Mouse (Mus musculus): Measurements from ENCODE around the gene Sh3bp2.
"Not testable (repeated sequence)": the region's sequence is repeated elsewhere in the genome, so short reads cannot be mapped to it uniquely, and the experiment has no call there.

The Sh3bp2 gene

DNA sequence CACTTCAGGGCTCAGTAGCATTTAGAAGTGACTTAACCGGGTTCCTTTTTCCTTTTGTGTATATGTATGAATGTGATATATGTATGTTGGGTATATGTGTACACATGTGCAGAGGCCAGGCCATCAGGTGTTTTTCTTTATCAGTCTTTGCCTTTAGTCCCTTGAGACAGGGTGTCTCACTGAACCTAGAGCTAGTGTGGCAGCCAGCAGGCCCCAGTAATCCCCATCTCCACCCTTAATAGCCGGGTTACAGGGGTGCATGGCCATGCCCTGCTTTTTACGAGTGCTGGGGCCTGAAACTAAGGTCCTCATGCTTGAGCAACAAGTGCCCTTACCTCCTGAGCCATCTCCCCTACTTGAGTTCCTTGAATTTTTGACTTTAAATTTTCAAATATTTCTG lies 45.9 kb downstream of the Sh3bp2 start:
- no peak for DNase-seq (ENCODE audit: low spot score in 2 of 2)

DNA sequence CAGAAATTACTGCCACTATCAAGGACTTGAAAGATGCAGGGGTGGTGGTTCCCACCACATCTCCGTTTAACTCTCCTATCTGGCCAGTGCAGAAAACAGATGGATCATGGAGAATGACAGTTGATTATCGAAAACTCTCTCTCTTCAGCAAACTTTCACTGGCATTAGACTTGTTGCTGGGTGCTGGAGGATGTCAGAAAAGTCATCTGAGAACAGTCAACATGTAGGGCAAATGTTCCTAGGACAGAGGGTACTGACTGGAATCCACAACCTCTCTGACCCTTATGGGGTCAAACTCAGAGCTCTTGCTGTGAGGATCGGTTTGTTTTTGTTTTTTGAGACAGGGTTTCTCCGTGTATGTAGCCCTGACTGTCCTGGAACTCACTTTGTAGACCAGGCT lies 46.9 kb downstream of the Sh3bp2 start:
- DNase-seq (ENCODE audit: low spot score in 2 of 2) = not testable (repeated sequence)

DNA sequence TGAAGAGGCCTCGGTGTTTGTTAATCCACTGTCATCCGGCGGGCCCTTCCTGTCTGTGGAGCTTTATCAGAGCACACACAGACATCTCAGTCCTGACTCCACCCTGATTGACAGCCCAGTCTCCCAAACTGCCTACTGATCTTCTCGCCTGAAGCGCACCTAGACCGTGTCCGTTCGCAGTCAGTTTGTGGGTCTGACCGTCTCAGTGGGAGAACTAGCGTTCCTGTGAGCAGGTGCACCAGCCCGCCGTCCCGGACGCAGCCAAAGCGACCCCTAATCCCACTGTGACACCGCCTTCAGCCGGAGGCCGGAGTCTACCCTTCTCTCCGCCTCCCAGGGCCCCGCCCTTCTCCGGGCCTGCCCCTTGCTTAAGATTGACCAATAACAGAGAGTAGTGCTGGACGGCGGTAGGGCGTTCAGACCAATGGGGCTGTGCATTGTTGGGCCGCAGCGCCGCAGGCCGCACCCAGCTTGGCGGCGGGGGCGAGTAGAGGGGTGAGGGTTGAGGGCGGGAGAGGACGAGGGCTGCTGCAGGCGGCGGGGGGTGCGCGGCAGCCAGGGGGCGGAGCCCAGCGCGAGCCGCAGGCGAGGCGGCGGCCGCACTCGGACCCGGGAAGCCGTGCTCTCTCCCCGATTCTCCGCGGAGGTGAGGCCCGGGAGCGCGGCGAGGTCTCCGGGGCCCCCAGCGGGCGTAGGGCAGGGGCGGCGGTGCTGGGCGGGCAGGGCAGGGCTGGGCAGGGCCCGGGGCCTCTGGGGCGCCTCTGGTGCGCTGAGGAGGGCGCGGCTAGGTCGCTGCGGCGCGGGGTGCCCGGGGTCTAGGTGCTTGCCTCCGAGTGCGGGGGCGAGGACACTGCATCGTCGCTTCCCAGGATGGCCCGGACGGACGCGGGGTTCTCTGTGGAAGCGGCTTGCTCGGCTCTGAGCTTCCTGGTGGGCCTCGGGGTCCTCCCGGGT lies 47.9 kb downstream of the Sh3bp2 start, which contains the start of gene Add1:
TSS of gene Add1 (plus strand) at position 397 of the 954 bp plus-strand sequence.
- peak; percentile 96 to 97 for DNase-seq (ENCODE audit: low spot score in 2 of 2)

DNA sequence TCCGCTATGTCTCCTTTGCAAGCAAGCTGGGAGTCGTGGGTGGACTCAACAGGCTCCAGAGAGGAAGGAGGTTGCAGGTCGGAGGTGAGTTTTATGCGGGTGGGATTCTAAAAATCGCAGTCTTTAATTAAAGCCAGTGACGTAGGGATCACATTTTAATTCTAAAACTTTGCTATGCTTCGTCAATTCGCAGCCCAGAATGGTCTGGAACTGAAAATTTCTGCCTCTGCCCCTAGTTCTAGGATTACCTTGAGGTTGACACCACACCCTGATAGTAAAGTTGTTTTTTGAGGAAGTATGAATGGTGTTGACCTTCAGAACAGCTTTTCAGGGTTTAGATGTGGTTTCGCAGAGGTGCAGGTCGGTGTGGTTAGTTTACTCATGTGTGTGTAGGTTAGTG lies 49.1 kb downstream of the Sh3bp2 start:
- no peak for DNase-seq (ENCODE audit: low spot score in 2 of 2)

DNA sequence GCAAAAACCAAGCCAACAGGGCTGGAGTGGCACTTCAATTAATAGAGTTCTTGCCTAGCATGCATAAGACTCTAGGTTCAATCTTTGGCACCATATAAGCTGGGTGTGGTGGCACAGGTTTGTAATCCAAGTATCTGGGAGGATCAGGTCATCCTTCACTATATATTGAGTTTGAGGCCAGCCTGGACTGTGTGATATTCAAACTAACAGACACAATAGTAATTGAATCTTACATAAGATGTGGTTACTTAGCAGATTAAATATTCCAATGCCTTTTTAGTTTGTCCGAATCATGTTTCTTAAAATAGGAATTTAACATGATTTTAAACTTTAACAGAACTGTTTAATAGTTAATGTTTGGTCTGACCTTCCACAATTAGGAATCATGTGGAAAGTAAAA lies 50.6 kb downstream of the Sh3bp2 start:
- no peak for DNase-seq (ENCODE audit: low spot score in 2 of 2)

DNA sequence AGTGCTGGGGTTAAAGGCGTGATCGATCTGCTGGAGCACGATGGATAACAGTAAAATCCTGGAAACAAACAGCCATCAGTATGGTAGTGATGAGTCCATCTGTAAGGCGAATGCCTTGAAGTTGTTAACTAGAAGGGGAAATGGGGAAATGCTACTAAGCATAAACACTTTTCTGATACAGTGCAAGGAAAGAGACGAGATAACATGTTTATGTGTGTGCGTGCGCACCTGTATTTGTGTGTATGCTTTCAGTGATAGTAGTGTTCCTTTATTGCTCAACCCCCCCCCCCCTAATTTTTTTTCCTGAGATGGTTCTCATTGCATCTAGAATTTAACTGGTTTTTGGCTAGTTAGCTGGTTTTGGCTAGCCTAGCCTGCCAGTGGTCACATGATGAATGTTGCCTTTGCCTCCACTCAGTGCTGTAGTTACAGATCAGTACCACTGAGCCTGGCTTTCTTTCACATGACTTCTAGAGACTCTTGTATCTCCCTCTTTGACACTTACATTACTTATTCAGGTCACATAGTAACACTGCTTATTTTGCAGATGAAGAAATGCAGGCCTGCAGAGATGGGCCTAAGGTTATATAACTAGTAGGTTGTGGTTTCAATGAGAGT lies 52.5 kb downstream of the Sh3bp2 start:
- DNase-seq (ENCODE audit: low spot score in 2 of 2) = no peak

DNA sequence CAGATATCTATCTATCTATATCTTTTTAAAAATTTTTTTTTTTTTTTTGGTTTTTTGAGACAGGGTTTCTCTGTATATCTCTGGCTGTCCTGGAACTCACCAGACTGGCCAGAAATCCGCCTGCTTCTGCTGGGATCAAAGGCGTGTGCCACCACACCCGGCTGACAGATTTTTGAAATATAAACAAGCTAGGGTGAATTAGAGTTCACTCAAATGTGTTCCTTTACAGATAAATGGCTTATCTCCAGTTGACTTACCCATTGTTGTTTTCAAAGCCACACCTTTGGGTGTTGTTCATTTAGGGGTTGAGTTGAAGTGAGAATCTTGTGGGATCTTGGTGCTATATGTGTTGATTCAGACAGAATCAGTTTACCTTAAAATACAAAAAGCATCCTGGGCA lies 53.7 kb downstream of the Sh3bp2 start:
- DNase-seq (ENCODE audit: low spot score in 2 of 2) = no peak

DNA sequence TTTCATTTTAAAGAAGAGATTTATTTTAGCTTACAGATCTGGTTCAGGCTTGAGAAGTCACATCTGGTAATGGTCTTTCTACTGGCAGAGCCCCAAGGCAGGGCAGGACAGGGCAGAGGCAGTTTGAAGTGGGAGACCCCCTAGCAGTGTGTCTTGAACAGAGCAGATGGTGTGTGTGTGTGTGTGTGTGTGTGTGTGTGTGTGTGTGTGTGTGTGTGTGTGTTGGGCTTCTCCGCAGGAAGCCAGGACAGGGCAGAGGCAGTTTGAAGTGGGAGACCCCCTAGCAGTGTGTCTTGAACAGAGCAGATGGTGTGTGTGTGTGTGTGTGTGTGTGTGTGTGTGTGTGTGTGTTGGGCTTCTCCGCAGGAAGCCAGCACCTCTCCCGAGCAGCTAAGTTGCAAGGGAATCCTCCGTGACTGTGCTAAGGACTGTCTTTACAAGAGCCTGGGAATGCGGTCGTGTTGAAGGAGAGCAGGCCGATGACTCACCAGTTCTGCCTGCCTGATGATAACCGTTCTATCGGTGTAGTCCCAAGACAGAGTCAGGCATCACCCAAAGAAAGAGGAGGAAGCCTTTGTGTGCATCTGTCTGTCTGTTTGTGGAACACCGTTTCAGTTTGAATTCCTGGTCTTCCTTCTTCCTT lies 56.2 kb downstream of the Sh3bp2 start:
- peak; percentile 23 to 31 for DNase-seq (ENCODE audit: low spot score in 2 of 2)

DNA sequence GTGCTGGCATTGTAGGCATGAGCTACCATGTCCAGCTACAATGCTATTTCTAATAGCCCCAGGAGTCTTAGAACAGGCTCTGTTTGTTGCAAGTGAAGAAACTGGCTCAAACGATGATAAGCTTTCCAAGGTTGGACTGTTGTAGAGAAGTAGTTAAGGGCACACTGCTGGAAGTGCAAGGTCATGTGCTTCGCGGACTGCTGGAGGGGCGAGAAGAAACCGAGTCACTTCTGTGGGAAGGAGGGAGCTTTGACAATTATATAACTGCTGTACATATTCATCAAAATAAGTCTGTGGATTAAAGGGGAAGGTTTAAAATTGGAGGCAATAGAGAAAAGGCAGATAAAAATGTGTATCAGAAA lies 56.7 kb downstream of the Sh3bp2 start:
- no peak for DNase-seq (ENCODE audit: low spot score in 2 of 2)

DNA sequence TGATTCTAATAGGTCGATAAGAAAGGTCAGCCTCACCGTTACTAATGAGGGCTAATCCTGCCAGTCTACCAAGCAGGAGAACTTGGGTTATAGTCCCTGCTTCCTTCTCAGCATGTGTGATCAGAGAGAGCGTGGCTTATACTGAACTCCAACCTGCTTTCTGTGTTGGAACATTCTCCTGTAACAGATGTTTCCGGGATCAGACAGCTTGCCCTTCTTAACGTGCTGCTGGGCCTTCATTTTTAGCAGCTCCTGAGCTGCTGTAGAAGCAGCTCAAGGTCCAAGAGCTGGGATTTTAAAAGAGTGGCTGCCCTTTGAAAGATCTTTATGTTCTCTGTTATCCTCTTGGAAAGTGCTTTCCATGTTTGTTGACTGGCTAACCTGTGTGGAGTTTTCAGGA lies 59.6 kb downstream of the Sh3bp2 start:
- DNase-seq (ENCODE audit: low spot score in 2 of 2) = no peak

DNA sequence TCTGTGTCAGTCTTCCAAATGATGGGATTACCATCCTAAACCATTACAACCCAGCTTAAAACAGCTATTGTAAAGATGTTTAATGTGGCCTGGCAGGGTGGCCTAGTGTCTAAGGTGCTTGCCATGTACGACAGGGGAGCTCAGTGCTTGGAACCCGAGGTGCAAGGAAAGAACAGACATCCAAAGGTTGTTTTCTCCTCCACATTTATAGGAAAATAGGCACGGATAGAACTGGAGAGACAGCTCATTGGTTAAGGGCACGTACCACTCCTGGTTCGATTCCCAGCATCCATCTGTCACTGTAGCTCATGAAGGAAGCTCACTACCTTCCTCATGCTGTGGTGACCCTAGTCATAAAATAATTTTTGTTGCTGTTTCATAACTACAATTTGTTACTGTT lies 62.2 kb downstream of the Sh3bp2 start:
- DNase-seq (ENCODE audit: low spot score in 2 of 2) = no peak

DNA sequence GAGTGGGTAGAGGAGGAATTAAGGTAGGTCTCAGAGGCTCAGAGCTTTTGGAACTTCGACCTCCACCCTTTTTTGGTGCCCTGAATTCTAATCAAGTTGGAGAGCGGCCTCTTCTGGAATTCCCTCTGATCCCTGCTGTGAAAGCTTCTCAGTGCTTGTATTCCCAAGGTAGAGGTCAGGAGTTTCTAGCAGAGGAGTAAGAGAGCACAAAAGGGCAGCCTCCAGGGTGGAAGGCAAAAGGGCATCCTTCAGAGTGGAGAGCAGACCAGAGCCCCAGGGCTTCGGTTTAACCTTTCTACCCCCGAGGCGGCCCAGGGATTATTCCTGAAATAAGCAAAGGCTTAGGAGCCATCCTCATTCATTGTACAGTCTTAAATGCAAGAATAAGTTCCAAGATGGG lies 64.4 kb downstream of the Sh3bp2 start:
- DNase-seq (ENCODE audit: low spot score in 2 of 2) = no peak

DNA sequence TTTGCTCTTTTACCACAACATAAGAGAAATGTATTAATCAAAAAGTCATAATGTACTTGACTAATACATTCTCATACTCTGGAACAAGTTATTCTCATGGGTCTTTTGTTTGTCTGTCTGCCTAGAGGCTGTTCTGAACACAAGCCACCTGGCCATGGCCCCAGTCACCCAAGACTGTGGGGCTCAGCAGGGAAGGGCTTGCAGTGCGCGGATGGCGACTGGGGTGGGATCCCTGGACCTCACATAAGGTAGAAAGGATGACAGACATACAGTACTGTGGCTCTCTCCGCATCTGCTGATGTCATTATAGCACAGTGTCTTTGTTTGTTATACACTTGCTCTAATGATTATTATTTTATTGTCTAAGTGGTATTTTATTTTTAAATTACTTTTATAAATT lies 65.1 kb downstream of the Sh3bp2 start:
- no peak for DNase-seq (ENCODE audit: low spot score in 2 of 2)

DNA sequence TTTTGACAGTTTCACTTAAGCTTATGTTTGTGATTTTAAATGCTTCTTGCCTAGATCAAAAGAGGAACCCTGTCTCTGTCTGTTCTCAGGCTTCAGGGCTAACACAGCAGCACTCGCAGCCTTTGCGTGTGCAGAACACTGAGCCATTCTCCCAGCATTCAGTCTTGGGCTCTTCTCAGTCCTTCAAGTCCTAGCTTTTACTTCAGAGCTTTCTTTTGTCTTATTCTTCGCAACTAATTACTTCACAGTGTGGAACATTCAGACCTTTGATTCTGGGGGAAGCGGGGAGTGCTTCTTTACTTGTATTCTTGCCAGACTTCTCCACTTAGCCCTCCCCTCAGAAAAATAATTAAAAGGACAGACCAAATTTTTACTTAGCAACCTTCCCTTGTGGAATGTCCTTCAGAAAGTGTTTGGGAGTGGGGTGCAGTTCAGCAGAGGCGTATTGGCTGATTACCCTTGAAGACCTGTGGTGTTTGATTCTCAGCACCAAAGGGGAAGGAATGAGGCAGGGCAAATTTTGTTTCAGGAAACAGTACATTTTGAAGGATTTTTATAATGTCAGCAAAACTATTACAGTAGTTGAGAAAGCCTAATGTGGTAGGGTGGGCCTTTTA lies 65.9 kb downstream of the Sh3bp2 start:
- no peak for DNase-seq (ENCODE audit: low spot score in 2 of 2)

DNA sequence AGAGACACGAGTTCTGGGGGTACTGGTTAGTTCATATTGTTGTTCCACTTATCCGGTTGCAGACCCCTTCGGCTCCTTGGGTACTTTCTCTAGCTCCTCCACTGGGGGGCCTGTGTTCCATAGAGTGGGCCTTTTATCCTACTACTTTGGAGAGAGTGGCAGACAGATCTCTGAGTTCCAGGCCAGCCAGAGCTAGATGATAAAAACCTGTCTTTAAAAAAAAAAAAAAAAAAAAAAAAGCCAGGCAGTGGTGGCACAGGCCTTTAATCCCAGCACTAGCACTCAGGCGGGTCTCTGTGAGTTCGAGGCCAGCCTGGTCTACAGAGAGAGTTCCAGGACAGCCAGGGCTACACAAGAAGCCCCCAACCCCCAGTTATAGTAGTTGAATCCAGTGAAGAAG lies 66.6 kb downstream of the Sh3bp2 start:
- not testable (repeated sequence) for DNase-seq (ENCODE audit: low spot score in 2 of 2)

DNA sequence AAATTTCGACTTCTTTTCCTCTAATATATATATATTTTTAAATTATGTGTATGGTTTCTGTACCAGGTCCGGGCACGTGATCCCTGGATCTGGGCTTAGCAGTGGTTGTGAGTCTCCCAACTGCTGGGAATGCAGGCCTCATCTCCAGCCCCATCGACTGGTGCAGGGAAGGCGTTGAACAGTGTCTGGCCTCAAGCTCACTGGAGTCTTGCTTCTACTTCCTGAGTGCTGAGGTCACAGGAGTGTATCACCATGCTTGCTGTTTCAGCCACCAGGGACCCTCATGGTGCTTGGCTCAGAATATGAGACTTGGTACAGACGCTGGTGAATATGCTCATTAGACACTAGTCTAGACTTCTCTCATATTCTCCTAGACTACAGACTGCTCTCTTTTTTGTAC lies 67.0 kb downstream of the Sh3bp2 start:
- DNase-seq (ENCODE audit: low spot score in 2 of 2) = no peak

DNA sequence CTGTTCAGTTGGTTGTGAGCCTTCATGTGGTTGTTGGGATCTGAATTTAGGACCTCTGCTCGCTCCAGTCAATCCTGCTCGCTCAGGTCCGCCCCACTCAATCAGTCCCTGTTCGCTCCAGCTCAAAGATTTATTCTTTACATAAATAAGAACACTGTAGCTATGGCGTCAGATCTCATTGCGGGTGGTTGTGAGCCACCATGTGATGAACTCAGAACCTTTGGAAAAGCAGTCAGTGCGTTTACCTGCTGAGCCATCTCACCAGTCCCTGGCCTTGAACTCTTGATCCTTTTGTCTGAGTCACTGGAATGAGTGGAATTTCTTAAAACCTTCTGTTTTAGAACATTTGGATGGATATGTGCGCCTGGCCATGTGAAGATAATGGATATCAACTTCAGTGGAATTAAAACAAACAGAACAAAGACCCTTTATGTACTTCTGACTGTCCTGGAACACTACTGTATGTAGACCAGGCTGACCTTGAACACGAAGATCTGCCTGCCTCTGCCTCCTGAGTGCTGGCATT lies 67.6 kb downstream of the Sh3bp2 start:
- no peak for DNase-seq (ENCODE audit: low spot score in 2 of 2)

DNA sequence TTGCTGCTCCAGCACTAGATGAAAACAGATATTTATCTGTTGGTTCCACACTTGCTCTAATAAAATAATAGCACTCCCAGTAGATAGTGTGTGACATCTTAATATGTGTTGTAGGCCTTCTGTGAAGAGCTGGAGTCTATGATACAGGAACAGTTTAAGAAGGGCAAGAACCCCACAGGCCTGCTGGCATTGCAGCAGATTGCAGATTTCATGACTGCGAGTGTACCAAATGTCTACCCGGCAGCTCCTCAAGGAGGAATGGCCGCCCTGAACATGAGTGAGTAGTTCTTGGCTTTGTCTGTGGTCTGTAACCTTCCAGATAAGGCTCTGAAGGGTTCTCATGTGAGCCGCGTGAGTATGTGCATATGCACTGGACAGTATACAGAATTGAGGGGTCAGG lies 78.9 kb downstream of the Sh3bp2 start:
- no peak for DNase-seq (ENCODE audit: low spot score in 2 of 2)

DNA sequence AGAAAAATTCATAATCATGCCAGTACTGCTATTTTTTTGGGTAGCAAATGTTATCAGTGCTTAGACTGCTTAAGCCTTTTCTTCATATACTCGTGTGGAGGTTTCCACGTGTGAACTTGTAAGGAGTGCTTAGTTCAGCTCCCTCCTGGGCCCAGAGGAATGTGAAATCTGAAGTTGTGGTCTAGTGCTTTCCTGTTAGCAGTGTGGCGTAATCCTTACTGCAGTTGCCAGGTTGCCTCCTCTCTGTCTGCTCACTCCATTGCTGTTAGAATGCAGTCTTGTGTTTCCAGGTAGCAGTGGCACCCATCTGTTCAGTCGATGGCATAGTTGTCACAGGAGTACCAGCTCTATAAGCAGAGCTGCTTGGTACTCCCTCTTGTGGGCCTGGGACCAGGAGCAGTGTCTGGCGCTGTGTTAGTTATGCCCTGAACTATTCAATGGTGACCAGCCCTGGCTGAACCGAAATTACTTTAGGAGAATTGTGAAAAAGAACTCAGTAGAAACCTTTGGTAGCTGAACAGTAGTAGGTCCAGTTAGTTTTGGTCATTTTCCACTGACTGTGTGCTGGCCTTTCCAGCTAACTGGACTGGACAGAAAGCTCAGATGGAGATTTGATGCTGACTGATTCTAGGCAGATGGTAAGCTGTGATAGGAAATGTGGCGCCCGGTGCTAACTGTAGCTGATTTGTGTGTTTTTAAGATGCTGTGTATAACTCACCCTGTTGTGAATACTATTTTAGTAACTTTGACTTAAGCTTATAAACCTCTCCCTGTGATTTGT lies 81.7 kb downstream of the Sh3bp2 start:
- no peak for DNase-seq (ENCODE audit: low spot score in 2 of 2)

DNA sequence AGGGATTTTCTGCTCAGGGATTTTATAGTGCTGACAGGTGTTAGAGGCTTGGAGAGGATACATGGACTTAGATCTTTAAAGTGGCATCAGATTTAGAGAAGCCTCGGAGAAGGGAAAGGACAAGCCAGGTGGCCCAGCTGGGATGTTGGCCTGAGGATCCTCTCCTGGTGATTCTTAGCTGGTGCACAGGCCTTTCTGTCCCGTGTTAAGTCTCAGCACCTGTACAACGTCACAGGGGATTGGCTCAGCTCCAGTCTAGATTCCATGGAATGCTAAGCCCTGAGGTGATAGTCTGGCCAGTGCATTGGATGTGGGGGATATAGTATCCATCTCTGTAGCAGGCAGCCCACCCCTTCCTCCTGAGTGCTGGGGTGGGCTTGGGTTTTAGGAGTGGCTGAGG lies 82.6 kb downstream of the Sh3bp2 start:
- DNase-seq (ENCODE audit: low spot score in 2 of 2) = no peak

DNA sequence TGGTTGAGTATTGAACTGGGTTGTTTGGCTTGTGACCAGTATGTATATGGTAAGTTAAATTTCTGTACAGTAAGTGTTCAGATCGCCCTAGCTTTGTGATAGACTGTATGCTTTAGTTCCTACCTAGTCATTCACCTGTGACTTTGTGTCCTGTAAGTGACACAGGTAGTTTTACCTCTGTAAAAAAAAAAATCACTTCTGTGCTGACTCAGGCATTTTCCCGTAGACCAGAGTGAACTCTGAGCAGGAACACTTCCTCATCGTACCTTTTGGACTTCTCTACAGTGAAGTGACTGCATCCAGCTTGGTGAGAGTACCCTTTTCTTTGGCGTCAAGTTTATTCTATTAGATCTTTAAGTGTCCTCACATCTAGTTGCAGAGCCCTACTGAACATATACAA lies 84.3 kb downstream of the Sh3bp2 start:
- no peak for DNase-seq (ENCODE audit: low spot score in 2 of 2)

Data from frontal cortex, postnatal 14 days (tissue).